Mouse (Mus musculus) embryonic fibroblast, embryonic 13.5 days (primary cell): ENCODE measurements around the gene Tmem126b.

Experiments used
- CTCF ChIP-seq: IDR thresholded peaks from 2 replicates; pipeline ENCODE4 v1.5.1; 2011; ENCODE audit warnings: mild to moderate bottlenecking, control low read depth, low read length, moderate library complexity, borderline replicate concordance; ENCODE audit not compliant: insufficient read depth
- POLR2A ChIP-seq: IDR thresholded peaks from 2 replicates; pipeline ENCODE4 v1.6.1; 2011; ENCODE audit warnings: low read depth, mild to moderate bottlenecking, control low read depth, low read length, moderate library complexity

- TF ChIP-seq POLR2A (no peak), CTCF (no peak)
Observed at GRCm38 (mm10) chr7:90482607-90483006, 6.8 kb upstream of the Tmem126b start.
